Mouse (Mus musculus) gastrocnemius, adult 2 months (tissue): ENCODE data around the gene Slc2a4. TPM values are rescaled to one million over a fixed set of nuclear protein-coding genes. Genes with fewer than 3 reads are reported as not detected.
"Not testable (repeated sequence)": the region's sequence is repeated elsewhere in the genome, so short reads cannot be mapped to it uniquely, and the experiment has no call there.

ENCODE experiments used
- DNase-seq: peaks from one replicate; pipeline ENCODE4 v3.0.0; 2022
- H3K27ac ChIP-seq: fragments of 200-600 bp; 2 replicates; pipeline ENCODE4 v1.8.1; 2022; ENCODE audit warnings: mild to moderate bottlenecking
- H3K4me3 ChIP-seq: fragments of 200-600 bp; 2 replicates; pipeline ENCODE4 v1.8.1; 2022; ENCODE audit warnings: mild to moderate bottlenecking, moderate library complexity
- CTCF ChIP-seq: fragments of 200-600 bp; IDR thresholded peaks from 2 replicates; pipeline ENCODE4 v1.8.1; 2022; ENCODE audit warnings: antibody characterized with exemption, mild to moderate bottlenecking, moderate library complexity
- intact Hi-C: fragments of 180-260 bp; cut with DNase I; formaldehyde crosslinking; loops from one replicate; pipeline ENCODE4 v1.15.1; 2025
- total RNA-seq, 2 experiments: library from RNA; stranded (reverse); gene quantifications; 2 replicates each; pipeline ENCODE4 v1.2.3; 2021

The Slc2a4 gene
- total RNA-seq, 2 experiments from 2014 or later: 494 to 503 TPM

- H3K4me3 ChIP-seq: peak within 1 kb of the TSS; percentile 77
- intact Hi-C loops: no loop called here
- DNase-seq: peak; percentile 95
- H3K27ac ChIP-seq: peak within 1 kb of the TSS; percentile 83
- peak; percentile 10; the same call in 1 of the 2 replicates for TF ChIP-seq CTCF
Observed at GRCm38 (mm10) chr11:69935137-69935879, 12.7 kb downstream of the Slc2a4 start, which contains the start of gene Ybx2. Ybx2 (plus strand) TSS chr11:69935796.

DNA sequence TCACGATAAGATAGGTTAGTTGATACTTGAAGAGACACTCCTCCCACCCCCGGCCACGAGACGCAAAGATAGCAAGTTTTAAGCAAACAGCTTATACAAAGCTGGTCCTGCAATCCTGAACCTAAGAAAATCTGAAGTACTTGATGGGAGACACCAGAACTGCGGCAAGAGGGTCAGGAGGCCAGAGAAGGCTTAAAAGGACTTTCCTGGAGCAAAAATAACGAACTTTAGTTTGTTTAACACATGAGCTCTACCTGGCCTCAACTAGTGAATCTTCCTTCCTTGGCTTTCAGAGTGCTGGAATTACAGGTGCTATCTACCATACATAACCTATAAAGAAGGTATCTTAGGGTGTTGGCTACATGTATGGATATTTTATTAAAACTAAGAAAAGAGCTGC is 13.3 kb downstream of the Slc2a4 start:
- peak overlapping the region; percentile 54 for H3K4me3 ChIP-seq
- peak overlapping the region; percentile 83 for H3K27ac ChIP-seq
- no peak for TF ChIP-seq CTCF
- intact Hi-C loops: loop anchor here (1.0 to 5.0 kb wide), 2 partner anchors 15 to 68 kb away; partner anchors contain the start of gene Dvl2
- DNase-seq: no peak

DNA sequence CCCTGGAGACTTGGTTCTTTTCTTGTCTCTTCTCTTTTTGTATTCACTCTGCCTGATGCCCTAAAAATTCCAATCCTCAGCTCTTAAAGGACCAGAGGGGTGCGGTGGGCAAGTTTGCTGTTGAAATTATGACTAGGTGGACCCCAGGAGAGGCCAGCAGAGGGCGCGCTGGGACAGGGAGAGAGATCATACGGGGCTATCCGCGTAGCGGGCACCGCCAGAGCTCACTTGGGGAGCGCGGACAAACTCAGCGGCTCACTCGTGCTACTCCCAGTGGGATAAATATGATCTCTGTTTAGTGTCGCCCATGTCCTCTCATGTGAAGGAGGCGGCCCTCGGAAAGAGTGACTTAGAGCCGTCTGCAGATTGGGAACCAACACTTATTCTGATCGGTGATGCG is 13.8 kb downstream of the Slc2a4 start:
- intact Hi-C loops: loop anchor here (1.0 to 5.0 kb wide), 2 partner anchors 15 to 68 kb away; partner anchors contain the start of gene Dvl2
- peak; percentile 98; the same call in 1 of the 2 replicates for TF ChIP-seq CTCF
- peak overlapping the region; percentile 83 for H3K27ac ChIP-seq
- peak overlapping the region; percentile 54 for H3K4me3 ChIP-seq
- DNase-seq: peak; percentile 96

GRCm38 (mm10) chr11:69933066-69933465 is 14.9 kb downstream of the Slc2a4 start:
- intact Hi-C loops: loop anchor here (5.0 kb wide), 1 partner anchor 69 kb away; the partner anchor contains the start of gene Dvl2
- TF ChIP-seq CTCF: no peak
- Histone ChIP-seq H3K27ac (no peak overlapping the region), H3K4me3 (no peak overlapping the region)
- DNase-seq: no peak

- peak; percentile 47 for TF ChIP-seq CTCF
- no peak for DNase-seq
- Histone ChIP-seq H3K4me3 (no peak overlapping the region), H3K27ac (no peak overlapping the region)
- intact Hi-C loops: loop anchor here (5.0 kb wide), 1 partner anchor 70 kb away; the partner anchor contains the start of gene Dvl2
Observed at GRCm38 (mm10) chr11:69932254-69932653, 15.7 kb downstream of the Slc2a4 start.

DNA sequence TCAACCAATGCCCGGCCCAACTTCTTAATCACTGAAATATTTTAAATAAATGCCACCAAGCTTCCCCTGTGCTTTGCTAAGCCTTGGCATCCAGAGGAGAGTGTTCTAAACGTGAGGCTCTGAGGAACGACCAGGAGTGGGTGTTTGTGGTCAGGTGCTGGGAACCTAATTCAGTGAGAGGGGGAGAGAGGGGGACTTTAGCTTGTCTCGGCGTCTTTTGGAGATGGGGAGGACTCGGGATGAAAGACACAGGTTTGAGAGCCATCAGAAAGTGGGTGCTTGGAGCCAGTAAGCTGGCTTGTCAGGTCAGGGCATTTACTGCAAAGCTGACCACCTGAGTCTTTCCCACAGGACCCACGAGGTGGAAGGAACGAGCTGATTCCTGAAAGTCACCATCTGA is 16.2 kb downstream of the Slc2a4 start:
- TF ChIP-seq CTCF: no peak
- H3K4me3 ChIP-seq: no peak overlapping the region
- intact Hi-C loops: loop anchor here (5.0 kb wide), 1 partner anchor 71 kb away; the partner anchor contains the start of gene Dvl2
- no peak for DNase-seq
- no peak overlapping the region for H3K27ac ChIP-seq

GRCm38 (mm10) chr11:69930967-69931537 is 16.9 kb downstream of the Slc2a4 start:
- no peak for TF ChIP-seq CTCF

DNA sequence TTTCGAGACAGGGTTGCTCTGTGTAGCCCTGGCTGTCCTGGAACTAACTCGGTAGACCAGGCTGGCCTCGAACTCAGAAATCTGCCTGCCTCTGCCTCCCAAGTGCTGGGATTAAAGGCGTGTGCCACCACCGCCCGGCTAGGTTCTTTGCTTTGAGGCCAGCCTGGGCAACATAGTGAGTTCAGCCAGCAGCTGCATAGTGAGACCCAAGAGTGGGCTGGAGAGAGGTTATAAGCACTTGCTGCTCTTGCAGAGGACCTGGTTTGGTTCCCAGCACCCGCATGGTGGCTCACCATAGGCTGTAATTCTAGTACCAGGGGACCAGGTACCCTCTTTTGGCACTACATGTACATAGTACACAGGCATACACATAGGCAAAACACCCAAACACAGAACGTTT is 17.8 kb downstream of the Slc2a4 start:
- H3K27ac ChIP-seq, H3K4me3 ChIP-seq, DNase-seq: not testable (repeated sequence)
- intact Hi-C loops: loop anchor here (5.0 kb wide), 1 partner anchor 72 kb away; the partner anchor contains the start of gene Dvl2

More at GRCm38 (mm10) chr11:69930967-69931537, 16.9 kb downstream of the Slc2a4 start:
- intact Hi-C loops: loop anchor here (5.0 kb wide), 1 partner anchor 71 kb away; the partner anchor contains the start of gene Dvl2
- H3K4me3 ChIP-seq: no peak overlapping the region
- H3K27ac ChIP-seq: no peak overlapping the region
- no peak for DNase-seq

DNA sequence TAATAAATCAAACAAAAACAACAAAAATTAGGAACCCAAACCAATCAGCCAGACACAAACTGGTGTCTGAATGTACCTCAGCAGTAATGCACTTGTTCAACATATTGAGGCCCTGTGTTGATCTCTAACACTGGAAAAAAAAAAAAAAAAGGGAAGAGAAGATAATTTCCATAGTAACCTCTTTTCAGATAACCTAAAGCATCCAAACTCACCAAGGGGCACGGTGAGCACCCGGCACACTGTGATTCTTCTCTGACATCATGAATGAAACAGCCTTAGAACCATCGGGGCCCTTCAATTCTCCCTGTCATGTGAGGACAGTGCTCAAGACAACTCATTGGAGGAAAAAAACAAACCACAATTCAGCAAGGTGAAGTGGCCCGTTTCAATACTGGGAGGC is 18.3 kb downstream of the Slc2a4 start:
- no peak overlapping the region for H3K4me3 ChIP-seq
- DNase-seq: no peak
- H3K27ac ChIP-seq: no peak overlapping the region
- intact Hi-C loops: loop anchor here (5.0 kb wide), 1 partner anchor 73 kb away; the partner anchor contains the start of gene Dvl2
- TF ChIP-seq CTCF: no peak

GRCm38 (mm10) chr11:69927501-69927900 is 20.5 kb downstream of the Slc2a4 start:
- no peak for DNase-seq
- Histone ChIP-seq H3K4me3 (no peak overlapping the region), H3K27ac (no peak overlapping the region)
- intact Hi-C loops: no loop called here
- TF ChIP-seq CTCF: no peak

DNA sequence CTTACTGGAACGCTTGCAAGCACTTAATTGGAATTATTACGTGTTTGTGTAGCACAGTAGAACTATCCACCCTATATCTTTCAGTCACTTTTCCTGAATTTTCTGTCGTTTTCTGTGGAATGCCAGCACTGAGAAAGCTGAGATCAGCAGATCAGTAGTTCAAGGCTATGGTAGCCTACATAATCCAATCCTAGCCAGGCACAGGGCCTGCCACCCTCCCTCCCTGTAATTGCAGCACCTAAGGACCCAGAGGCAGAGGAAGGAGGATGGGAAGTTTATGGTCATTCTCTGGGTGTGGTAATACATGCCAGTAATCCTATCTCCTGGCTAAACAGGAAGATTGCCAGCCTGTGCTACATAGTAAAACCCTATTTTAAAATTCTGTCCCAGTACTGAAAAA is 25.2 kb downstream of the Slc2a4 start:
- Histone ChIP-seq H3K4me3 (peak overlapping the region; percentile 70), H3K27ac (peak overlapping the region; percentile 96)
- no peak for TF ChIP-seq CTCF
- DNase-seq: peak; percentile 24
- intact Hi-C loops: no loop called here

GRCm38 (mm10) chr11:69922012-69922756 is 25.8 kb downstream of the Slc2a4 start:
- peak overlapping the region; percentile 96 for H3K27ac ChIP-seq
- peak; percentile 14 for DNase-seq
- no peak for TF ChIP-seq CTCF
- intact Hi-C loops: no loop called here
- peak overlapping the region; percentile 70 for H3K4me3 ChIP-seq
